Mouse (Mus musculus) neural tube, embryonic 11.5 days (tissue): ENCODE results near the gene Erlin1. TPM values are rescaled to one million over a fixed set of nuclear protein-coding genes. Genes with fewer than 3 reads are reported as not detected.

Experiments used
- ATAC-seq: fragments of 200-750 bp; cut with Nextera tagmentation; 2 replicates; pipeline ENCODE4 v1.8.0; 2017; ENCODE audit warnings: moderate number of reproducible peaks, mild to moderate bottlenecking, moderate TSS enrichment, moderate library complexity; ENCODE audit not compliant: insufficient read depth, low FRiP score, low TSS enrichment
- DNase-seq: peaks from one replicate; pipeline ENCODE4 v3.0.0-alpha.2; 2015; ENCODE audit warnings: low spot score
- H3K27ac ChIP-seq: fragments of 300-500 bp; sonication (generic); 2 replicates; pipeline ENCODE4 v1.5.1; 2014; ENCODE audit warnings: low read depth, mild to moderate bottlenecking, low read length
- H3K27me3 ChIP-seq: fragments of 300-500 bp; sonication (generic); 2 replicates; pipeline ENCODE4 v1.6.1; 2014; ENCODE audit warnings: mild to moderate bottlenecking, low read length, mixed read lengths; ENCODE audit not compliant: control insufficient read depth, insufficient read depth
- H3K36me3 ChIP-seq: fragments of 300-500 bp; sonication (generic); 2 replicates; pipeline ENCODE4 v1.6.1; 2014; ENCODE audit warnings: mild to moderate bottlenecking, low read length, moderate library complexity, mixed read lengths; ENCODE audit not compliant: control insufficient read depth, insufficient read depth
- H3K4me1 ChIP-seq: fragments of 300-500 bp; sonication (generic); 2 replicates; pipeline ENCODE4 v1.6.1; 2014; ENCODE audit warnings: low read length, mixed read lengths; ENCODE audit not compliant: control insufficient read depth, insufficient read depth
- H3K4me2 ChIP-seq: fragments of 300-500 bp; sonication (generic); 2 replicates; pipeline ENCODE4 v1.6.1; 2014; ENCODE audit warnings: low read depth, mild to moderate bottlenecking, moderate library complexity
- H3K4me3 ChIP-seq: fragments of 300-500 bp; sonication (generic); 2 replicates; pipeline ENCODE4 v1.5.1; 2014; ENCODE audit warnings: low read depth, low read length
- H3K9ac ChIP-seq: fragments of 300-500 bp; sonication (generic); 2 replicates; pipeline ENCODE4 v1.6.1; 2014; ENCODE audit warnings: mild to moderate bottlenecking, low read length
- H3K9me3 ChIP-seq: fragments of 300-500 bp; sonication (generic); 2 replicates; pipeline ENCODE4 v1.6.1; 2016; ENCODE audit warnings: low read length; ENCODE audit not compliant: control insufficient read depth
- WGBS: fragments of 180-500 bp; shearing (Covaris S2); extraction: QIAGEN DNeasy Blood & Tissue Kit; methylation state at CpG from one replicate; pipeline ENCODE4 v1.1.7; 2014; 5-methylcytosine and 5-hydroxymethylcytosine counted together
- polyA plus RNA-seq: library from polyadenylated mRNA; unstranded; fragments of >200 nt; fragmentation: Nextera tagmentation; extraction: Ambion mirVana; gene quantifications from 2 replicates; pipeline ENCODE4 v1.2.1, GENCODE M21; 2014

Gene Erlin1
- polyA plus RNA-seq, 1 experiment from 2014 or later, result 19.1 TPM

DNA sequence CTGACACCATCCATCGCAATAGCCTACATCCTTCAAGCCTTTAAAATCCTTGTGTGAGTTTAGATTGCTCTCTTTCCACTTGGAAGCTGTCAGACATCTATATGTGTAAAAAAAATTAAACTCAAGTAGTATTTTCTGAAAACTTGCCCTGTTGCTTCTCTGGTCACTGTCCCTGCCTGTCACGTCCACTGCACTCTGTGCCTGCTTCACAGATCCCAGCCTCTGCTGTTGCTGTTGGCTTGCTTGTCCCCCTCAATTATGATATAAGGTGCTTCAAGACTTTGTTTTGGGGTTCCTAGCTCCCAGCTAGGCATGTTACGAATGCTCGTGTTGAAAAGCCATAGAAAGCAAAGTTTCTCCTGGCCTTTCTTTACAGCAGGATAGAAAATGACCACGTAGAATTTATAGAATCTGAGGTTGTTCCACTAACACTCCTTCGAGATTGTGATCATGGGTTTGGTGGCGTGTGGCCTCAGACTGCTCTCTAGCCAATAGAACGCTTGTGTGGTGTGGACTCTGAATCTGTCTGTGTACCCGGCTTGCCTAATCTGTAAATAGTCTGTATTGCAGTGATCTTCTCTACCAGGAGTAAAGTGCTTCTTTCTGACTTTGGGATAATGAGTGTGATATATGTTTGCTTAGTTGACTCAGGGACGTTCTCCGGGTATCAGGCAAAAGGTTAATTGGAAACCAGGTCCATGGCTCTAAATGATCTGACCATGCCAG is 70.6 kb downstream of the Erlin1 start:
- Histone ChIP-seq H3K27me3 (no peaks in the 10 kb centered on the region), H3K4me3 (no peak overlapping the region), H3K4me1 (no peaks in the 10 kb centered on the region), H3K27ac (no peak overlapping the region), H3K9me3 (no peaks in the 10 kb centered on the region), H3K4me2 (no peak overlapping the region), H3K36me3 (no peaks in the 10 kb centered on the region), H3K9ac (no peak overlapping the region)
- WGBS, result 90% methylated on average over 11 of the region's 11 CpGs
- ATAC-seq, result no peak
- DNase-seq, result no peak

DNA sequence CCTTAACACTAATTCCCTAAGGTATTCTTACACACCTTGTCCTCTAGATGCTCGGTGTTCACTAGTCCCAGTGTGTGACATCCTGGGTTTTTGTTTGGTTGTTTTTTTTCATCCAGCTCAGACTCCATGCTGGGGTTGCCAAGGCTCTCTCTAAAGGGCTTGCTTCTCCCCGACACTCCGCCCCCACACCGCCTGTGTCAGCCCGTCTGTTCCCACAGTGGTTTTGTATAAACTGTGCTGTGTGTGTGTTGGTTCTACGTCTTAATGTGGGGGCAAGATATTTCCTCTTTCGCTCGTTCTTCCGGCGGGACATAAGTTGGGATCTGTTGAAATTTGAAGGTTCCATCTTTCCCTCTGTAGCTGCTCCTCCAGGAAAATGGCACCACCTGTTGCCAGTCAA is 71.5 kb downstream of the Erlin1 start:
- no peak for ATAC-seq
- H3K27me3 ChIP-seq, result no peaks in the 10 kb centered on the region
- DNase-seq, result no peak
- H3K4me1 ChIP-seq, result no peaks in the 10 kb centered on the region
- 84% methylated on average over 10 of the region's 10 CpGs for WGBS
- no peaks in the 10 kb centered on the region for H3K36me3 ChIP-seq
- no peak overlapping the region for H3K27ac ChIP-seq
- no peaks in the 10 kb centered on the region for H3K9me3 ChIP-seq
- no peak overlapping the region for H3K4me3 ChIP-seq
- no peak overlapping the region for H3K9ac ChIP-seq
- H3K4me2 ChIP-seq, result no peak overlapping the region

DNA sequence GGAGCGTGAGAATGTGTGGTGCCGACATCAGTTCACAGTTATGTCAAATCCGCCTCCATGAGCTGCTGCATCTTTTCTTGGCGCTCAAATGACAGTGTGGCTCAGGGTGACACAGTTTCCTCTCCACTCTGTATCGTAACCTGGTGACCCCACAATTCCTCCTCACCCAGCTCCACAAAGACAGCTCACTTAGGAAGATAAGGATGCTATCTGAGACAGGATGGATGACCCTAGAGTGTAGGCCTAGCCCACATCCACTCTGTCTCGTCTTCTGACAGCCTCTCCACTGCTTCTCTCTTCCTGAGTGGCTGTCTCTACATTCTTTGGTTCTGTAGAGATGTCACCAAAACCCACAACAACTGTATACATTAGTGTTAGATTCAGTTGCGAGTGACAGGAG is 74.2 kb downstream of the Erlin1 start:
- 84% methylated on average over 7 of the region's 7 CpGs for WGBS
- no peak overlapping the region for H3K4me2 ChIP-seq
- no peak for ATAC-seq
- no peak overlapping the region for H3K9ac ChIP-seq
- H3K27ac ChIP-seq, result no peak overlapping the region
- H3K27me3 ChIP-seq, result no peaks in the 10 kb centered on the region
- no peaks in the 10 kb centered on the region for H3K4me1 ChIP-seq
- H3K36me3 ChIP-seq, result no peaks in the 10 kb centered on the region
- H3K4me3 ChIP-seq, result no peak overlapping the region
- DNase-seq, result no peak
- no peaks in the 10 kb centered on the region for H3K9me3 ChIP-seq

DNA sequence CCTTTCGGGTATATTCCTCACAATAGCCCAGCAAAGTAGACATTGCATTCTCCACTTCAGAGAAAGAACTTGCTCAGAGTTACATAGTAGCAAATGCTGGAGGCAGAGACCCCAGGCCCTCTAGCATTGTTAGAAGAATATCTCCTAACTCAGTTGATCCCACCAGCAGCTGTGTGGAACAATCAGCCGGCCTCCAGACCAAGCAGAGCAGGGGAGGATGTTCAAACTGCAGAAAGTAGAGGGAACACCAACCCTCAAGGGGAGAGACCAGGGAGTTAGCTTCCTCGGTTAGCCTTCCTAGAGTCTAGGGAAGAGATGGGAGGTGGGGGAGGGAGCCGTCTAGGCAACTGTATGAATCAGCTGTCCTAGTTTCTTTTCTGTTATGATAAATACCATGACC is 77.1 kb downstream of the Erlin1 start:
- no peaks in the 10 kb centered on the region for H3K4me1 ChIP-seq
- H3K9me3 ChIP-seq, result no peaks in the 10 kb centered on the region
- no peak overlapping the region for H3K27ac ChIP-seq
- DNase-seq (no peak), ATAC-seq (no peak)
- H3K36me3 ChIP-seq, result no peaks in the 10 kb centered on the region
- H3K9ac ChIP-seq, result no peak overlapping the region
- no peak overlapping the region for H3K4me2 ChIP-seq
- H3K4me3 ChIP-seq, result no peak overlapping the region
- no peaks in the 10 kb centered on the region for H3K27me3 ChIP-seq
- WGBS, result 73% methylated on average over 4 of the region's 4 CpGs

DNA sequence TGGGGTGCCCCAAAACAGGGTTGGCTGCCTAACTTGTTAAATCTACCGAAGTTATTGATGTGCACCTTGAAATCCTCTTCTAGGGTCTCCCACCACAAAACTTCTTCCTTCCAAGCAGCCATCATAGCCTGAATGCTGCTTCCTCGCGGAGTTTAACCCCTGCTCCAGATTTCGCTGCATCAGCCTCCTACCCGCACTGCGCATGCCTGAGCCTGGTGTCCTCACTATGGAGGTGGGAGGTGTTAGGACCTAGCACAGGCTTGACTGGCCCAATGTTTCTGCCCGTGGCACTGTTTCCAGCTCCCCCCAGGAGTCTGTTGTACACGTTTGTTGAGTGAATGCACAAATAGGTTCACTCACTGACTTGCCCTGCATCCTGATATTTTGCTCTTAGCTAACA is 79.2 kb downstream of the Erlin1 start:
- 84% methylated on average over 8 of the region's 8 CpGs for WGBS
- DNase-seq, result no peak

DNA sequence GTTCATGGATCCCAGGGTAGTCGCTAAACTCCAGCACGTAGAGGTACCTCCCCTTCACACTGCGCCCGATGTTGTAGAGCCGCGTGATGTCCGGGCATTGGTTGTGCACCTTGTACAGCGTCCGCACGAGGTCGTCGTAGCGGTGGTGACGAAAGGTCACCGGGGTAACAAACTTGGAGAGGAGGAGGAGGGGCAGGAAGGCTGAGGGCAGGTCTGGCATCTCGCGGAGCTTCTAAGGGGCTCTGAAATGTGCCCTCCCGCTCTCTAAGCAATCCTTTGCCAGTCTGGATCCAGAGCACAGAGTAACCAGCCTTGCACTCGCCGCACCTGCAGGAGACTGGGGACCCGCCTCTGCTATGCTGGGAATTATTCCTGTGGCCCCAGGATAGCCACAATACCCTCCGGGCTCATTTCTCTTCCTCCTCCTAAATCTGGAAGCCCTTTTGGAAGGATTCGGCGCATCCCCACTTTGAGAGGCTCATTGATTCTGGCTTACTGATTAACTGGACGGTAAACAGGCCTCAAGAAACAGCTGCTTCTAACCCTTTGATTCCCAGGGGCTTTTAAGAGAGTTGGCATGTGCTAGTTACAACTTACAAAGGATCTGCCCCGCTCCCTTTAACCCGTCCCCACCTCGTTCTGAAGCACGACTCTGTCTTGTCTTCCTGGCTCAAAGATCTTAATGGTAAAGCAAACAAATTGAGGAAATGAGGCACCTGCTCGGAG is 83.4 kb downstream of the Erlin1 start, which contains the start of gene Cpn1:
TSS of gene Cpn1 (minus strand) at position 488 of the 726 bp plus-strand sequence.
- Histone ChIP-seq H3K9me3 (no peaks in the 10 kb centered on the region), H3K9ac (peak within 1 kb of the TSS; percentile 26; the same call in 1 of the 2 replicates), H3K4me1 (no peaks in the 10 kb centered on the region; the same call in 1 of the 2 replicates), H3K27ac (no peak within 1 kb of the TSS), H3K36me3 (no peaks in the 10 kb centered on the region), H3K27me3 (no peaks in the 10 kb centered on the region), H3K4me2 (peak within 1 kb of the TSS; percentile 39), H3K4me3 (no peak within 1 kb of the TSS)
- ATAC-seq (no peak), DNase-seq (peak; percentile 25)
- 12% methylated on average over 30 of the region's 30 CpGs for WGBS

More for the DNA sequence above, 79.2 kb downstream of the Erlin1 start:
- H3K4me3 ChIP-seq, result no peak overlapping the region
- H3K9me3 ChIP-seq, result no peaks in the 10 kb centered on the region
- no peaks in the 10 kb centered on the region for H3K27me3 ChIP-seq
- H3K9ac ChIP-seq, result no peak overlapping the region
- H3K27ac ChIP-seq, result no peak overlapping the region
- H3K36me3 ChIP-seq, result no peaks in the 10 kb centered on the region
- no peaks in the 10 kb centered on the region; the same call in 1 of the 2 replicates for H3K4me1 ChIP-seq
- no peak overlapping the region for H3K4me2 ChIP-seq
- ATAC-seq, result no peak

Other genes with a start within 250 kb of the Erlin1 start
- 15.7 and 15.8 TPM in 2 replicates for gene Dnmbp, start 129.6 kb downstream of the Erlin1 start, polyA plus RNA-seq
- 0.12 and 0.38 TPM in 2 replicates for gene Cpn1, start 83.2 kb downstream of the Erlin1 start, polyA plus RNA-seq
- not detected in 2 replicates for gene Cyp2c23, start 40.6 kb downstream of the Erlin1 start, polyA plus RNA-seq
- gene Chuk, start 37.7 kb upstream of the Erlin1 start, polyA plus RNA-seq, result 48.0 and 50.4 TPM in 2 replicates
- 36.5 and 38.6 TPM in 2 replicates for gene Cwf19l1, start 66.1 kb upstream of the Erlin1 start, polyA plus RNA-seq
- 115 and 118 TPM in 2 replicates for gene Bloc1s2, start 76.7 kb upstream of the Erlin1 start, polyA plus RNA-seq
- 1.2 and 1.3 TPM in 2 replicates for gene Pkd2l1, start 122.7 kb upstream of the Erlin1 start, polyA plus RNA-seq
- 0.53 and 0.76 TPM in 2 replicates for gene Scd3, start 133.5 kb upstream of the Erlin1 start, polyA plus RNA-seq
- 413 and 424 TPM in 2 replicates for gene Scd2, start 223.9 kb upstream of the Erlin1 start, polyA plus RNA-seq